Mouse (Mus musculus) lung, adult 2 months (tissue): ENCODE measurements at regions not wholly inside any gene's neighbourhood (a gene's known extent, or its start where the extent isn't known, plus 50 kb on each side); places are given as distances from the start of the nearest gene placed in this dataset.

Experiments
- DNase-seq: peaks from one replicate; pipeline ENCODE4 v3.0.0; 2022
- H3K4me1 ChIP-seq: fragments of 200-500 bp; 2 replicates; pipeline ENCODE4 v1.6.1; 2011; ENCODE audit warnings: low read length; ENCODE audit not compliant: control insufficient read depth, insufficient read depth
- H3K4me3 ChIP-seq: fragments of 200-500 bp; replicated peaks from 2 replicates; pipeline ENCODE3; 2011; ENCODE audit warnings: low read depth, mild to moderate bottlenecking, control low read depth, low read length; ENCODE audit errors: extremely low read depth
- CTCF ChIP-seq: fragments of 200-500 bp; IDR thresholded peaks from 2 replicates; pipeline ENCODE4 v1.5.1; 2011; ENCODE audit warnings: mild to moderate bottlenecking, low read length, control low read depth; ENCODE audit not compliant: insufficient read depth
- POLR2A ChIP-seq: fragments of 200-500 bp; IDR thresholded peaks from 2 replicates; pipeline ENCODE4 v1.6.1; 2011; ENCODE audit warnings: low read depth, mild to moderate bottlenecking, control low read depth, low read length, borderline replicate concordance; ENCODE audit errors: extremely low read depth
- WGBS: fragments of 180-500 bp; shearing (Covaris S2); methylation state at CpG from one replicate; pipeline ENCODE4 v1.1.7; 2018; 5-methylcytosine and 5-hydroxymethylcytosine counted together

DNA sequence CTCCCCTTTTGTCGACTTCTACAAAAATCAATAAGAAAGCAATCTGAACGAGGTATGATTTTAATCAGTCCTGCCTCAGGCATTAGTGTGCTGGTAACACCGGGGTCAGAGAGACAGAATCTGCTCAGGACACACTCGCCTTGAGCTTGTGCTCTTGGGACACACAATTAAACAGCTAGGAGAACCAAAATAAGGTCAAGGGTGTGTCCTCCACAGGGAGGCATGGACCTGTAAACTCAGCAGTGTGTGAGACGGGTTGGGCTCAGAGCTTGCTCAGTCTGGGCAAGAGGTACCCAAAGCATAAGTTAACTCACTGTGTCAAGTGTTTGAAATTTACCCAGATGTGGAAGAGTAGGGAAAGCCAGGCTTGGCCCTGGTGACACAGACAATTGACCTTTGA, 107.9 kb upstream of the Dapk1 start:
- WGBS = 77% methylated on average over 5 of the region's 5 CpGs

DNA sequence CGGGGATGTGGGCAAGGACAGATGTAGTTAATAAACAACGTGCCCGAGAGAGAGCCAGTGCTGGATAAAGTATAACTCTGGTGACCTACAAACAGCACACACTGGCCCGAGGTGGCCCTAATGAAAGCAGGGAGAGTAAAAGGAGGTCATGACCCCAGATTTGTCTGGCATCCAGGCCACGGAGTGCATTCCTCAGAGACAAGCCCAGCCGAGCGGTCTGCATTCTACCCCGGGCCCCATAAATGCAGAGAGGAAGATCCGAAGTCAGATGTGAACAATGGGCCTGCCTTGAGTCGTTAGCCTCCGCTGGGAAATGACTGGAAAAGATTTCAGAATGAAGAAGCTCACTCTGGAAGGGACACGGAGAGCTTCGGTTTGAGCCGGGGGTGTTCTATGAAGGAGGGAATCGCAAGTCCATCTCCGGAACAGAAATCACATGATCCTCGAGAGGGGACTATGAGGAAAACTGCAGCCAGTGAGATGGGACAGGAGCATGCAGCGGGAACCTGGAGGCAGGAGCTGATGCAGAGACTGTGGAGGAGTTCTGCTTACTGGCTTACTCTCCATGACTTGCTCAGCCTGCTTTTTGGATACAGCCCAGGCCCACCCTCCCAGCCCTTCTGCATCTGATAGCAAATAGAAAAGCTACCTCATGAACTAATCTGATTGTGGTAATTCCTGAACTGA, 103.9 kb upstream of the Dapk1 start:
- no peak overlapping the region for H3K4me3 ChIP-seq
- 42% methylated on average over 18 of the region's 18 CpGs for WGBS
- TF ChIP-seq POLR2A (no peak), CTCF (no peak)
- no peak for DNase-seq
- no peaks in the 10 kb centered on the region for H3K4me1 ChIP-seq

More for the DNA sequence above, 107.9 kb upstream of the Dapk1 start:
- DNase-seq = no peak
- Histone ChIP-seq H3K4me1 (no peaks in the 10 kb centered on the region), H3K4me3 (no peak overlapping the region)
- no peak for TF ChIP-seq POLR2A
- TF ChIP-seq CTCF = no peak

DNA sequence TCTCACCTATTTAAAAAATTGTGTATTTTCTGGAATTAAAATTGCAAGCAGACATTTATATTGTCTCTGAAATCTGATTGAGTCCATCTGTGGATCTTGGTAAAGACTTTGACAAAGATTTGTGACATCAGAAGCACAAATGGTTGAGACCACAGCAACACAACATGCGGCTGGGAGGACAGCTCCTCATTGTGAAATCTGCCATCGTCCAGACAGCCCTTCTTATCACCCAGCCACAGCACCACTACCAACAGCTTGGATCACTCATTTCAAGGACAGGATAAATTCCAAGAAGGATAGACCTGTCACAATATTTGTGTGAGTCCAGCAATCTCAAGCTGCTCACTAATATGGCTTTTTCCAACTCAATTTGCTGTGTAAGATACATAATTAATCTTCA, 97.6 kb upstream of the Dapk1 start:
- H3K4me3 ChIP-seq = no peak overlapping the region
- TF ChIP-seq CTCF (no peak), POLR2A (no peak)
- no peak for DNase-seq
- 51% methylated on average over 2 of the region's 2 CpGs for WGBS
- H3K4me1 ChIP-seq = peaks cover 5% of the 10 kb centered on the region

DNA sequence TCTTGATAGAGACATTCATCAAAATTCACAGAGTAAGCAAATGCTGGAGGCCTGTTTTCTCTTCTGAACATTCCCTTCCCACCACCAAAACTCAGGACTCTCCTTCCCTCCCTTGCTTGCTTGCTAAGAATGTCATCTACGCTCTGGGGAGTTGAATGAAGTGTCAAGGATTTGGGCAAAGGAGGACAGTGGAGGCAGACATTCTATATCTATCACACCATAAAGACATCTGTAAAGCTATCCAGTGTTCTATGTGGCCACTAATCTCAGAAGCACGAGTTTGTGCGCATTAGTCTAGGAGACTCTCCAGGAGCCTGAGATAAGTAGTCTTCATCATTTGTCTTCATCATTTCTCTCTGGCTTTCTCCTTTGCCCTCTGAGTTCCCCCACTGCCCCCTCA, 94.1 kb upstream of the Dapk1 start:
- 44% methylated on average over 3 of the region's 3 CpGs for WGBS
- H3K4me3 ChIP-seq = no peak overlapping the region
- TF ChIP-seq POLR2A = no peak
- TF ChIP-seq CTCF = no peak
- no peak for DNase-seq
- H3K4me1 ChIP-seq = peaks cover 5% of the 10 kb centered on the region

DNA sequence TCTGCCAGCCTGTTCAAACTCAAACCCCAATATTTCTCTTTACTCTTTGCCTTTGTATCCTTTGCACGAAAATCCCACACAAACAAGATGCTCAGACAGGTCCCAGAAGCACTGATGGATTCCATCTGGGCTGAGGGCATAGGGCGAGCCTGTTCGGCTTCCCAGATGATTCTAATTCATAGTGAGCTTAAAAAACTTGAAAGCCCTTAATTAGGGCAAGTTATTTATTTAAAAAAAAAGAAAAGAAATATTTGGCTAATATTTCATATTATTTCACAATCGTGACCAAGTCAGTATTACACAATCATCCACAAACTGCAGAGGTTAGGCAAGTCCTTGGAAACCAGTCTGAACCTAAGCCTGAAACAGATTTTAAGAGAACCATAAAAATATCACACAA, 93.7 kb upstream of the Dapk1 start:
- 34% methylated on average over 4 of the region's 4 CpGs for WGBS
- Histone ChIP-seq H3K4me1 (peaks cover 5% of the 10 kb centered on the region), H3K4me3 (no peak overlapping the region)
- TF ChIP-seq CTCF (no peak), POLR2A (no peak)
- DNase-seq = peak; percentile 20

DNA sequence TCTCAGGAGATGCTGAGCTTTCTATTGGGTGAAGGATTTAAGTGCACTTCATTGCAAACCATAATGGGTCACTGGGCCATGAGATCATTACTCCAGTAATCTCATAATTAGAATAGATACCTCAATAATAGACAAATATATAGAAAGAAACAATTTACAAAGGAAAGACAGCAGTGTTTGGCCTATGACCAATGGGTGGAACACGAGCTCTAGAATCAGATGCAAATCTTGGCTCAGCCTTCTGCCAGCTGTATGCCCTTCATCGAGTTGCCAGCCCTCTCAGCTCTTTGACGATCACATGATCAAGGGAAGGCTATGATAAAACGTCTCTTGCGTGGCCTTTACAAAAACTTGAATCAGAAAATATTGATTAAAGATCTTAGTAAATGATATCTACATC, 92.9 kb upstream of the Dapk1 start:
- 55% methylated on average over 5 of the region's 5 CpGs for WGBS
- DNase-seq = no peak
- no peak overlapping the region for H3K4me3 ChIP-seq
- TF ChIP-seq POLR2A (no peak), CTCF (no peak)
- H3K4me1 ChIP-seq = peaks cover 5% of the 10 kb centered on the region

DNA sequence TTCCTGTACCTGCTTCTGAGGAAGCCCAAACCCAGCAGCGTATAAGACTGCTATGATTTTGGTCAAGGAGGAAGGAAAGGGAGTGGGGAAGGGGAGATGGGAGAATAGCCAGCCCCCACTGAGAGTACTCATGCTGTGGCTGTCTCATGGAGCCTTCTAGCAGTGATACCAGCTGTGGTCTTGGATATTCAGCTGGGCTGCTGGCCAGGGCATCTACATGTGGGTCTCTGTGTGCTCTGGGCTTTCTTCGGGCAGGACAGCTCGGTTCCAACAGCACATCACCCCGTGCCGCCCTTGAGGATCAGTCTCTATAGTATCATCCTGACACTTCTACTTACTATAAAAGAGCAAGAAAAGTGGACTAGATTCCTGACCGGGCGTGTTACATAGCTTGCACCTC, 90.6 kb upstream of the Dapk1 start:
- no peak for TF ChIP-seq POLR2A
- TF ChIP-seq CTCF = no peak
- no peak overlapping the region for H3K4me3 ChIP-seq
- WGBS = 88% methylated on average over 7 of the region's 7 CpGs

DNA sequence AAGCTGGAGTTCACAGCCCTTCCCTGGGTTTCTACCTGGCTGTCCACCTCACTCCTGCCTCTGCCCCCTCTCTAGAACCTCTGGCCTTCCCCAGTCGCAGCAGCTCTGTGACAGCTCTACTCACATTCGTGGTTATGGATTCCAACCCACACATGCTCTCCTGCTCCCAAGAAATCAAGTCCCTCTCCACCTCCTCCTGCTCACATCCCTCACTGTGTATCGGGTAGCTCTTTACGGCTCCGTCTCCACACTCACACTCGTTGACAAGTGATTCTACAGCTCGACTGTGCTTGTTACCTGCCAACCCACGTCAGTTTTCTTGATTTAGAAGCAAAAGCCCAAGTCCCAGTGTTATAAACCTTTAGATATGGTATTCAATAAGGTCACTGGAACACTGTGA, 90.1 kb upstream of the Dapk1 start:
- TF ChIP-seq CTCF (no peak), POLR2A (no peak)
- 80% methylated on average over 8 of the region's 8 CpGs for WGBS
- H3K4me3 ChIP-seq = no peak overlapping the region
- H3K4me1 ChIP-seq = peaks cover 5% of the 10 kb centered on the region
- no peak for DNase-seq

More for the DNA sequence above, 90.6 kb upstream of the Dapk1 start:
- DNase-seq = no peak
- H3K4me1 ChIP-seq = peaks cover 5% of the 10 kb centered on the region

DNA sequence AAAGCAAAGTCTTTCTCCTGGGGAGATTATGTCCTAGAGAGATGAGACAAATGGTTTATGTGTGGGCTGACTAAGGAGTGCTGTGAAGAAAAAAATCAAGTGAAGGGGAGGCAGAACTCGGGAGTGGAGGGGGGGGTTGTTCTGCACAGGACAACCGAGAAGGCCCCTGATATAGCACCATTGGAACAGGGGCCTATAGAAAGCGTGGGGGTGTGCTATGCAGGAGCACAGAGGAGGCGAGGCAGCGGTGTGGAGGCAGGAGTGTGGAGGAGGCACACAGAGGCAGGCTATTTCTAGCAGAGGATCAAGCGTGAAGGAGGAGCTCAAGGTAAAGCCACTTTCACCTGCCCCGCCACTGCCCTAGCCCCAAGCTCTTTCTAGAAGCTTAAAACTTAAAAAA, 88.0 kb upstream of the Dapk1 start:
- Histone ChIP-seq H3K4me3 (no peak overlapping the region), H3K4me1 (no peaks in the 10 kb centered on the region)
- no peak for DNase-seq
- TF ChIP-seq POLR2A (no peak), CTCF (no peak)
- WGBS = 74% methylated on average over 7 of the region's 7 CpGs

DNA sequence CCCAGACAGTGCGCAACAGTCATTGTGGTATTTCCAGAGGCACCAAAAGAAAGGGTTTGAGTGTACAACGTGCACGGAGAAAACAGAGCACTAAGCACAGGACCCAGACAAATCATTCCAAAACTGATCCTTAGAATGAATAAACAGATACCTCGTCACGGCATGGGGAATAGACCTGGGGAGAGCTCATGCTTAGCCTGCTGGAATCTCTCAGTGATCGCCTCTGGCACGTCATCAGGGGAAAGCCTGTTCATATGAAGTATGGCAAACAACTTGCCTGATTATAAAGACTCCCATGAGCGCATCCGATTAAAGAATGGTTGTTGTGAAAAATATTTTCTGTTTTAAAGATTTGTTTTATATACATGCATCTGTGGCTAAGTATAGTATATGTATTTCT, 86.9 kb upstream of the Dapk1 start:
- Histone ChIP-seq H3K4me3 (no peak overlapping the region), H3K4me1 (no peaks in the 10 kb centered on the region)
- no peak for TF ChIP-seq POLR2A
- no peak for TF ChIP-seq CTCF
- no peak for DNase-seq
- 74% methylated on average over 9 of the region's 9 CpGs for WGBS

DNA sequence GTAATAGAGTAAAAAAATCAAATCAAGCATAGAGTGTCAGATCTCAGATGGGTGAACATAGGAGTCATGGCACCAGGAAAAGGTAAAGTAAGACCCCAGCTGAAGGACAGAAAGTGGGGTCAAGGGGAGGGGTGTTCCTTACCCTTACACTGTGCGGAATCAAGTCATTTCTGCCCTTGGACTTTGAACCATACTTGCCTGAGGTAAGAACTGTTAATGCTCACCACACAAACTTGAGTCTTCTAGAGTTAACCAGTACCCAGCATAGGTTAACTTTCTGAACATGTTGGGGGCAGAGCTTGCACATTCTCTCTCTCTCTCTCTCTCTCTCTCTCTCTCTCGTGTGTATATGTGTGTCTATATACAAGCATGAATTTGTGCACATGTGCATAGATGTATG, 83.7 kb upstream of the Dapk1 start:
- WGBS = 83% methylated on average over 2 of the region's 2 CpGs
- TF ChIP-seq CTCF = no peak
- TF ChIP-seq POLR2A = no peak
- Histone ChIP-seq H3K4me3 (no peak overlapping the region), H3K4me1 (no peaks in the 10 kb centered on the region)
- no peak for DNase-seq
